ENCODE assay signal across 15 mouse cellular contexts in the genomic region with DNA sequence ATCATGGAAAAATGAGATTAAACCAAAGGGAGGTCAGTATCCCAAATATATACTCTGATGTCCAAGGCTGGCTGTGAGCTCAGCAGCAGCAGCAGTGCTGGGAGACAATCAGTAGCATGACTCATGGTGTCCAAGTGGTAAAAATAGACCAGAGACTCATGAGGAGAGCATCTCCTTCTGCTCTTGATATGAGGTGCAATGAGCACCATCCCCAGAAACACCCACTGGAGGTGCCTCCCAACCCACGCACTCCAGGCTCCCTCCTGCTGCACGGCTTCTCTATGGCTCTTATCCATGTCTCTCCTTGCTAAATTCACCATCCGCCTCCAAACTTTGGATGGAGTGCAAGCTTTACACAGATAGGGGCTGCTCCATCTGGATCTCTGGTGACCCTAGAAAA. TPM values are rescaled to one million over a fixed set of nuclear protein-coding genes. Genes with fewer than 3 reads are reported as not detected.
DNase-seq lines count a peak whose midpoint lies in the region; ATAC-seq and TF ChIP-seq lines count a peak whose summit lies in the region.
"Had no signal": no experiment of that assay in that cellular context is flagged by ENCODE, and none has a peak within 500 bp of the region (broad histone marks: within the 10 kb centered on the region; RNA-seq: fewer than 3 reads in every experiment).

No protein-coding gene starts in this region.

- peaks cover 3% of the 10 kb centered on the region; the same call in 1 of the 2 replicates for H3K4me1 ChIP-seq in heart, embryonic 10.5 days
- no peaks in the 10 kb centered on the region for H3K4me1 ChIP-seq in heart, postnatal 0 days (ENCODE audit: control insufficient read depth, insufficient read depth)
- H3K4me1 ChIP-seq in intestine, postnatal 0 days (replicated peaks; ENCODE audit: control insufficient read depth, insufficient read depth, low read length): no peaks in the 10 kb centered on the region
- H3K4me1 ChIP-seq: limb, embryonic 13.5 days; lung, embryonic 15.5 days had no signal

- TF ChIP-seq CTCF in heart, postnatal 0 days (IDR thresholded peaks at IDR 0.05; ENCODE audit: low read depth): no peak
- no peak for TF ChIP-seq CTCF in gastrocnemius, adult 2 months (IDR thresholded peaks at IDR 0.05)
- no peak for TF ChIP-seq CTCF in intestine, postnatal 0 days (IDR thresholded peaks at IDR 0.05; ENCODE audit: low read depth)

- H3K9me3 ChIP-seq in heart, embryonic 10.5 days: no peaks in the 10 kb centered on the region
- no peaks in the 10 kb centered on the region for H3K9me3 ChIP-seq in heart, postnatal 0 days (replicated peaks; ENCODE audit: control insufficient read depth, low read length)
- H3K9me3 ChIP-seq in intestine, postnatal 0 days (ENCODE audit: control insufficient read depth): no peaks in the 10 kb centered on the region
- H3K9me3 ChIP-seq: limb, embryonic 13.5 days; lung, embryonic 15.5 days had no signal

- intact Hi-C loops in left cerebral cortex, postnatal 25 days (cut with DNase I): loop anchor here (1.0 to 2.0 kb wide), 7 partner anchors 29 to 331 kb away; a partner anchor contains a TSS
- intact Hi-C loops in gastrocnemius, adult 2 months (cut with DNase I): no loop called here

- no peaks in the 10 kb centered on the region for H3K27me3 ChIP-seq in heart, embryonic 10.5 days (ENCODE audit: insufficient read depth, poor library complexity, severe bottlenecking)
- no peaks in the 10 kb centered on the region for H3K27me3 ChIP-seq in heart, postnatal 0 days (ENCODE audit: control insufficient read depth, insufficient read depth, low read length)
- H3K27me3 ChIP-seq in intestine, postnatal 0 days (replicated peaks; ENCODE audit: control insufficient read depth, insufficient read depth, low read length): no peaks in the 10 kb centered on the region
- H3K27me3 ChIP-seq: limb, embryonic 13.5 days; lung, embryonic 15.5 days had no signal

- peak; percentile 89 for DNase-seq in heart, adult 11 months
- DNase-seq in heart, embryonic 10.5 days (ENCODE audit: low spot score): no peak
- DNase-seq in cerebellum, adult 8-10 months: peak; percentile 60
- DNase-seq in heart, postnatal 0 days (ENCODE audit: low spot score): peak; percentile 9
- peak; percentile 80 to 98 for DNase-seq in left cerebral cortex, postnatal 25 days (ENCODE audit: low spot score in 2 of 2)
- no peak for DNase-seq in gastrocnemius, adult 2 months
- no peak for DNase-seq in kidney, postnatal 10 days
- DNase-seq: B cell, adult 2 months; gastrocnemius, postnatal 25 days had no signal

- H3K27ac ChIP-seq in heart, embryonic 10.5 days: no peak overlapping the region
- H3K27ac ChIP-seq in heart, postnatal 0 days (ENCODE audit: low read depth): no peak overlapping the region
- no peak overlapping the region for H3K27ac ChIP-seq in gastrocnemius, adult 2 months
- H3K27ac ChIP-seq in intestine, postnatal 0 days (ENCODE audit: low read depth, low read length): no peak overlapping the region
- H3K27ac ChIP-seq: limb, embryonic 13.5 days; lung, embryonic 15.5 days; stomach, postnatal 0 days had no signal

- H3K36me3 ChIP-seq in heart, embryonic 10.5 days: no peaks in the 10 kb centered on the region
- H3K36me3 ChIP-seq in heart, postnatal 0 days (replicated peaks; ENCODE audit: control insufficient read depth, insufficient read depth, low read length): no peaks in the 10 kb centered on the region
- H3K36me3 ChIP-seq in intestine, postnatal 0 days (ENCODE audit: control insufficient read depth, insufficient read depth): no peaks in the 10 kb centered on the region
- H3K36me3 ChIP-seq: limb, embryonic 13.5 days; lung, embryonic 15.5 days had no signal

- ATAC-seq in heart, postnatal 0 days (ENCODE audit: insufficient read depth, low read depth): 0 out of 2 replicates have a peak, but pooled peaks have one; percentile 51
- no peak for ATAC-seq in intestine, postnatal 0 days
- ATAC-seq: inflammation-experienced regulatory T-cells, adult 6 months had no signal

- no peak overlapping the region for H3K4me3 ChIP-seq in heart, embryonic 10.5 days
- no peak overlapping the region for H3K4me3 ChIP-seq in heart, postnatal 0 days (ENCODE audit: low read depth, low read length)
- no peak overlapping the region for H3K4me3 ChIP-seq in gastrocnemius, adult 2 months
- no peak overlapping the region for H3K4me3 ChIP-seq in intestine, postnatal 0 days (ENCODE audit: low read depth, low read length)
- H3K4me3 ChIP-seq: limb, embryonic 13.5 days; lung, embryonic 15.5 days had no signal

- WGBS in heart, embryonic 10.5 days: 70% methylated on average over 3 of the region's 3 CpGs
- 32% methylated on average over 3 of the region's 3 CpGs for WGBS in heart, postnatal 0 days
- WGBS in intestine, postnatal 0 days: 96% methylated on average over 3 of the region's 3 CpGs

- no peak overlapping the region for H3K4me2 ChIP-seq in heart, postnatal 0 days (ENCODE audit: low read depth, low read length)
- H3K4me2 ChIP-seq in intestine, postnatal 0 days (replicated peaks; ENCODE audit: low read depth): no peak overlapping the region
- H3K4me2 ChIP-seq: limb, embryonic 13.5 days; lung, embryonic 15.5 days had no signal

- no peak overlapping the region for H3K9ac ChIP-seq in heart, postnatal 0 days (replicated peaks; ENCODE audit: low read depth, low read length)
- no peak overlapping the region for H3K9ac ChIP-seq in intestine, postnatal 0 days (ENCODE audit: low read depth, low read length)
- H3K9ac ChIP-seq: limb, embryonic 13.5 days; lung, embryonic 15.5 days had no signal

- no peak for TF ChIP-seq EP300 in heart, postnatal 0 days (IDR thresholded peaks at IDR 0.05; ENCODE audit: low read depth)

RNA-seq across cellular contexts. Expression of a gene that starts 42.3 kb away (rescaled TPM):
- polyA plus RNA-seq in heart, embryonic 10.5 days (2016; fragmentation: Nextera tagmentation; extraction: Ambion mirVana): 0.28 TPM in 1 of 2 replicates, not detected in the other
- not detected in 2 replicates for total RNA-seq in heart, postnatal 0 days (2014; rRNA removed; ENCODE audit: low replicate concordance)
- polyA plus RNA-seq in heart, postnatal 0 days (2015; fragmentation: Nextera tagmentation; extraction: Ambion mirVana): not detected in 2 replicates
- 1 to 10 TPM; 1.6 to 3.6 TPM for total RNA-seq in left cerebral cortex, postnatal 25 days (2021)
- not detected for total RNA-seq in gastrocnemius, adult 2 months (2021)
- 0.35 and 0.54 TPM in 2 replicates for polyA plus RNA-seq in intestine, postnatal 0 days (2015; fragmentation: Nextera tagmentation; extraction: Ambion mirVana)
- total RNA-seq: gastrocnemius, postnatal 25 days had no signal
- polyA plus RNA-seq: embryonic facial prominence, embryonic 14.5 days; inflammation-experienced regulatory T-cells, adult 6 months had no signal

RNA-seq across cellular contexts. Expression of a gene that starts 44.3 kb away (rescaled TPM):
- 2.2 and 2.5 TPM in 2 replicates for polyA plus RNA-seq in heart, embryonic 10.5 days (2016; fragmentation: Nextera tagmentation; extraction: Ambion mirVana)
- total RNA-seq in heart, postnatal 0 days (2014; rRNA removed; ENCODE audit: low replicate concordance): 1.5 and 1.9 TPM in 2 replicates
- polyA plus RNA-seq in heart, postnatal 0 days (2015; fragmentation: Nextera tagmentation; extraction: Ambion mirVana): 0.51 and 0.82 TPM in 2 replicates
- total RNA-seq in left cerebral cortex, postnatal 25 days (2021): 10 to 100 TPM; 59.0 to 74.8 TPM
- not detected for total RNA-seq in gastrocnemius, adult 2 months (2021)
- polyA plus RNA-seq in intestine, postnatal 0 days (2015; fragmentation: Nextera tagmentation; extraction: Ambion mirVana): 10.4 and 12.0 TPM in 2 replicates
- total RNA-seq: gastrocnemius, postnatal 25 days had no signal

Comparison
In these comparisons a context has a peak if more than half of its experiments do, and no peak if none do; other contexts are left out.
1. DNase-seq: peak in heart, adult 11 months (single experiment), cerebellum, adult 8-10 months (single experiment), heart, postnatal 0 days (single experiment) and left cerebral cortex, postnatal 25 days (2 of 2); none in heart, embryonic 10.5 days (single experiment), gastrocnemius, adult 2 months (single experiment) and kidney, postnatal 10 days (single experiment).
2. RNA of a gene that starts 44.3 kb away (total RNA-seq): 59.0 to 74.8 TPM in left cerebral cortex, postnatal 25 days; 1.5 to 1.9 TPM in heart, postnatal 0 days and not detected in gastrocnemius, adult 2 months; every median in the first group is over 10 times any median in the second.